Mouse (Mus musculus) heart, embryonic 15.5 days (tissue): ENCODE measurements around the gene Ston2. TPM values are rescaled to one million over a fixed set of nuclear protein-coding genes. Genes with fewer than 3 reads are reported as not detected.

ENCODE experiments used
- ATAC-seq: fragments of 200-750 bp; cut with Nextera tagmentation; replicated peaks from 2 replicates; pipeline ENCODE4 v1.8.0; 2017; ENCODE audit warnings: low read depth, moderate TSS enrichment; ENCODE audit not compliant: insufficient number of reproducible peaks, insufficient read depth, low FRiP score
- H3K27ac ChIP-seq: fragments of 300-500 bp; sonication (generic); 2 replicates; pipeline ENCODE4 v1.5.1; 2015; ENCODE audit warnings: mild to moderate bottlenecking, inconsistent platforms
- H3K27me3 ChIP-seq: fragments of 300-500 bp; sonication (generic); 2 replicates; pipeline ENCODE4 v1.6.1; 2015; ENCODE audit warnings: inconsistent platforms
- H3K36me3 ChIP-seq: fragments of 300-500 bp; sonication (generic); 2 replicates; pipeline ENCODE4 v1.6.1; 2015; ENCODE audit warnings: mild to moderate bottlenecking, inconsistent platforms
- H3K4me1 ChIP-seq: fragments of 300-500 bp; sonication (generic); replicated peaks from 2 replicates; pipeline ENCODE4 v1.6.1; 2015; ENCODE audit warnings: inconsistent platforms
- H3K4me2 ChIP-seq: fragments of 300-500 bp; sonication (generic); 2 replicates; pipeline ENCODE4 v1.6.1; 2015; ENCODE audit warnings: inconsistent platforms, mild to moderate bottlenecking, moderate library complexity
- H3K4me3 ChIP-seq: fragments of 300-500 bp; sonication (generic); 2 replicates; pipeline ENCODE4 v1.5.1; 2015; ENCODE audit warnings: mild to moderate bottlenecking, inconsistent platforms
- H3K9ac ChIP-seq: fragments of 300-500 bp; sonication (generic); 2 replicates; pipeline ENCODE4 v1.6.1; 2015; ENCODE audit warnings: mild to moderate bottlenecking, inconsistent platforms
- H3K9me3 ChIP-seq: fragments of 300-500 bp; sonication (generic); replicated peaks from 2 replicates; pipeline ENCODE4 v1.6.1; 2016; ENCODE audit warnings: inconsistent platforms
- WGBS: fragments of 180-500 bp; shearing (Covaris S2); methylation state at CpG from one replicate; pipeline ENCODE4 v1.1.7; 2015; ENCODE audit warnings: mixed read lengths; 5-methylcytosine and 5-hydroxymethylcytosine counted together
- polyA plus RNA-seq: library from polyadenylated mRNA; unstranded; fragments of >200 nt; fragmentation: Nextera tagmentation; extraction: Ambion mirVana; gene quantifications from 2 replicates; pipeline ENCODE4 v1.2.1, GENCODE M21; 2015

Gene Ston2
- polyA plus RNA-seq, 1 experiment from 2014 or later, result 1.6 TPM

DNA sequence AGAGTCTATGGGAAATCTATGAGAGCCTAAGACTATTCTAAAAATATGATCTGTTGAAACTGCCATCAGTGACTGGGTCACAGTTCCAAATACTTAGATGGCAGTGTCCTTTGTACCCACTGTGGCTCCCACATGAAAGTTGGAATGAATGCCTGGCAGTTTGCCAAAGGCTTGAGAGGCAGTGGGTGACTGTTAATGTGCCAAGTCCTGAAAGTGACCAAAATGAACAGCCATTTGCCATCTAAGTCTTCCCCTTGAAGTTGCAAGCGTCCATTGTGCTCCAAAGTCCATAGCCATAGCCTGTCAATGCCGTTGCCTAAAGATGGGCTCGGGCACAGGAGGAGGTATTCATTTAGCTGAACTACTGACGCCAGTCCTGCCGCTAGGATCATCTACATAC is 178.8 kb downstream of the Ston2 start:
- WGBS, result 86% methylated on average over 5 of the region's 5 CpGs
- Histone ChIP-seq H3K27ac (no peak overlapping the region), H3K9me3 (no peaks in the 10 kb centered on the region), H3K4me1 (peaks cover 4% of the 10 kb centered on the region; the same call in 1 of the 2 replicates), H3K27me3 (no peaks in the 10 kb centered on the region), H3K9ac (no peak overlapping the region), H3K4me2 (no peak overlapping the region), H3K36me3 (no peaks in the 10 kb centered on the region), H3K4me3 (no peak overlapping the region)
- no peak; the same call in 1 of the 2 replicates for ATAC-seq

DNA sequence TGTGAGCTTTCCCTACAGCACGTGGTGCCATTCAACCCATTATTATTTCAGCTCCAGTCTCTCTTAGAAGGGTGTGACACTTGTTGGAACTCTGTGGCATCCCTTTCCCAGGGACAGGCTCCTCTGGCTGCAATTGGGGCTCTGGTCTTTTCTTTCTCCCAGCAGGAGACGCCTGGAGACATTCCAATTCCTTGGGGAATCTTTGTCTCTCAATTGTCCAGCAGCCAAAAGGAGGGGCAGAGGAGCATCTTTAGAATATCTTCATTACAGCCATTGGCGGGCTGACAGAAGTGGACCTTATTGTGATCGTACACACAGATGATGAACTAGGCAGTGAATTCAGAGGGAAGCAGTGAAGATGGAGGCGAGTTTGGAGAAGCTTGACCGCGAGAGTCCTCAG is 180.5 kb downstream of the Ston2 start:
- peaks cover 6% of the 10 kb centered on the region for H3K4me1 ChIP-seq
- H3K4me2 ChIP-seq, result no peak overlapping the region
- no peaks in the 10 kb centered on the region for H3K36me3 ChIP-seq
- no peaks in the 10 kb centered on the region for H3K9me3 ChIP-seq
- no peak overlapping the region for H3K4me3 ChIP-seq
- WGBS, result 71% methylated on average over 7 of the region's 7 CpGs
- no peak overlapping the region for H3K9ac ChIP-seq
- H3K27me3 ChIP-seq, result no peaks in the 10 kb centered on the region
- no peak for ATAC-seq
- no peak overlapping the region for H3K27ac ChIP-seq

- Histone ChIP-seq H3K9ac (no peak overlapping the region), H3K36me3 (no peaks in the 10 kb centered on the region), H3K27ac (no peak overlapping the region), H3K4me3 (no peak overlapping the region), H3K27me3 (no peaks in the 10 kb centered on the region), H3K4me2 (no peak overlapping the region), H3K4me1 (peaks cover 6% of the 10 kb centered on the region), H3K9me3 (no peaks in the 10 kb centered on the region)
- 83% methylated on average over 13 of the region's 13 CpGs for WGBS
- no peak for ATAC-seq
These were observed 181.5 kb downstream of the Ston2 start for GRCm38 (mm10) chr12:91606651-91607050.

DNA sequence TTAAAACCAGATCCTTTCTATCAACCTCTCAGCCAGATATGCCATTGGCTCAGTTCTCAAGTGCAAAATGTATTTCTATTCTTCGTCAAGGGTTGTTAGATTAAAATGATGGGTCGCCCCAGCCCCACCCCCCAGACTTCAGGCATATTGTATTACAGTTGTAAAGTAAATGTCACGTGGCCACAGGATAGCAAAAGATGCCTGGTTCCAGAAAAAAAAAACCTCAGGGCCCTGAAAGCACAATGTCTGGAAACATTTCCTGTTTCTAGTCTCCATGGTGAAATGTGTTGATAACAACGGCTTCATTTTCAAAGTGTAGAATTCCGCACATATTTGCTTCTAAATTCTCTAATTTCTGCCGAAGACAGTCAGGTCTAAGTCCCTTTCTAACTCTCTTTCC is 183.6 kb downstream of the Ston2 start:
- Histone ChIP-seq H3K4me1 (peaks cover 5% of the 10 kb centered on the region), H3K27me3 (no peaks in the 10 kb centered on the region), H3K4me3 (no peak overlapping the region), H3K9me3 (no peaks in the 10 kb centered on the region), H3K27ac (no peak overlapping the region), H3K9ac (no peak overlapping the region), H3K4me2 (0 out of 2 replicates have a peak overlapping the region, but pooled peaks have one; percentile 13), H3K36me3 (no peaks in the 10 kb centered on the region)
- ATAC-seq, result no peak; the same call in 1 of the 2 replicates
- 30% methylated on average over 6 of the region's 6 CpGs for WGBS

GRCm38 (mm10) chr12:91592128-91592527 is 196.1 kb downstream of the Ston2 start:
- H3K4me2 ChIP-seq, result no peak overlapping the region
- H3K4me1 ChIP-seq, result peaks cover 9% of the 10 kb centered on the region
- H3K9ac ChIP-seq, result no peak overlapping the region
- no peaks in the 10 kb centered on the region for H3K9me3 ChIP-seq
- no peak for ATAC-seq
- H3K27ac ChIP-seq, result no peak overlapping the region
- no peak overlapping the region for H3K4me3 ChIP-seq
- H3K36me3 ChIP-seq, result no peaks in the 10 kb centered on the region
- no peaks in the 10 kb centered on the region for H3K27me3 ChIP-seq
- WGBS, result 90% methylated on average over 3 of the region's 3 CpGs

- no peak overlapping the region; the same call in 1 of the 2 replicates for H3K9ac ChIP-seq
- peak overlapping the region; percentile 92; the same call in 1 of the 2 replicates for H3K4me3 ChIP-seq
- no peak for ATAC-seq
- H3K9me3 ChIP-seq, result no peaks in the 10 kb centered on the region
- H3K27me3 ChIP-seq, result no peaks in the 10 kb centered on the region
- peak overlapping the region; percentile 78 for H3K4me2 ChIP-seq
- peaks cover 13% of the 10 kb centered on the region for H3K4me1 ChIP-seq
- peak overlapping the region; percentile 100 for H3K27ac ChIP-seq
- no peaks in the 10 kb centered on the region for H3K36me3 ChIP-seq
- 94% methylated on average over 1 of the region's 1 CpGs for WGBS
These were observed 197.0 kb downstream of the Ston2 start for GRCm38 (mm10) chr12:91591191-91591590.

DNA sequence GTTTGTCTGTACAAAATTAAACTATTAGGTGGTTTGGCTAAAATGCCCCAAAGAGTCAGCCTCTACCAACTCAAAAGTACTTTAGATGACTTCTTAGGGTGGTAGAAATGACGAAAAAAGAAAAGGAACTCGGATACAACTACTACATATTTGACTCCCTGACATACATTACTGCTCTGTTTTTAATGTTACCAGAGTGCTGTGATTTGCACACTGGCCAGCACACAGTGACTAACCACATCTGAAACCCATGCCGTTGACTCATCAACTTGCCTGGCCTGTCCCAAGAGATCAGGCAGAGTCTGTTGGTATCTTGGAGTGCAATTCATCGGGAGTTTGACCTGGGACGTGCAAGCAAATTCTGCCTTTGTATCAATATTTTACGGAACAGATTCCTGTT is 197.5 kb downstream of the Ston2 start:
- peak overlapping the region; percentile 71 for H3K9ac ChIP-seq
- peak overlapping the region; percentile 100 for H3K27ac ChIP-seq
- H3K4me3 ChIP-seq, result peak overlapping the region; percentile 92
- H3K4me2 ChIP-seq, result peak overlapping the region; percentile 78
- no peak for ATAC-seq
- H3K27me3 ChIP-seq, result no peaks in the 10 kb centered on the region
- H3K9me3 ChIP-seq, result no peaks in the 10 kb centered on the region
- WGBS, result 25% methylated on average over 6 of the region's 6 CpGs
- H3K36me3 ChIP-seq, result peaks cover 3% of the 10 kb centered on the region; the same call in 1 of the 2 replicates
- peaks cover 13% of the 10 kb centered on the region for H3K4me1 ChIP-seq

DNA sequence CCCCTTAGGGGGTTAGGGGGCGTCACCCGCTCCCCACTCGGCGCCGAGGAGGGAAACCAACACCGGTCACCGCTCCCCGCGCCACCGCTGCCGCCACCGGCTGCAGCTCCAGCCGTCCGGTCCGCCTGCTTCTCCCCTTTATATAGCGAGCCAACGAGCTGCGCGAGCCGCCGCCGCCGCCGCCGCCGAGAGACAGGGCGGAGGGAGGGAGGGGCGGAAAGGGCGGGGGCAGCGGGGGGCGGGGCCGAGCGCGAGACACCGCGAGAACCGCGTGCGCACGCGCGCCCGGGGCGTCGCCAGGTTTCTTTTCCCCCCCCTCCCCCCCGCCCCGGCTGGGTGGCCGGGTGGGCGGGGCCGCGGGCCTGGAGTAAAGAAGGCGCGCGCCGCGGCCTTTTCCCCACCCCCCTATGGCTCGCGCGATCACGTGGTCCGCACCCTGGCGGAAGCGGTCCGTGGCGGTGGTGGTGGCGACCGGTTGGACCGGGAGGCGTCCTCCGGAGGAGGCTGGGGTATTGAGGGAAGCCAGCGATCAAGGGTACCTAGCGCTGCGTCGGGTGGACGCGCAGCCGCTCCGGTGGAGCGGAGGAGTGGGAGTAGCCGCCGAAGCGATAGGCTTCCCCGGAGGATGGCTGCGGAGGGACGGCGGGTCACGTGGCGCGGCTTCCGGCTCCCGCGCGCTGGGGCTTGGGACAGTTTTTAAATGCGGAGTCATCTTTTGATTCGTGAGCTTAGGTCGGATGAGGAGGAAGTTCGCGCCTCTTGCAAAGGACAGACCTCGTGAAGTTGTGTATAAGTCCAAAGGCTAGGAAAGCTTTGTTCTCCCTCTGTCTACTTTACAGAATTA is 198.1 kb downstream of the Ston2 start, which contains the start of gene Gtf2a1:
TSS of gene Gtf2a1 (minus strand) at position 641 of the 844 bp plus-strand sequence.
- peak; percentile 85 for ATAC-seq
- Histone ChIP-seq H3K4me1 (peaks cover 13% of the 10 kb centered on the region), H3K9ac (peak within 1 kb of the TSS; percentile 99), H3K9me3 (no peaks in the 10 kb centered on the region), H3K27ac (peak within 1 kb of the TSS; percentile 100), H3K4me3 (peak within 1 kb of the TSS; percentile 92), H3K4me2 (peak within 1 kb of the TSS; percentile 78), H3K27me3 (no peaks in the 10 kb centered on the region), H3K36me3 (peaks cover 5% of the 10 kb centered on the region; the same call in 1 of the 2 replicates)
- under 1% methylated on average over 57 of the region's 99 CpGs for WGBS

DNA sequence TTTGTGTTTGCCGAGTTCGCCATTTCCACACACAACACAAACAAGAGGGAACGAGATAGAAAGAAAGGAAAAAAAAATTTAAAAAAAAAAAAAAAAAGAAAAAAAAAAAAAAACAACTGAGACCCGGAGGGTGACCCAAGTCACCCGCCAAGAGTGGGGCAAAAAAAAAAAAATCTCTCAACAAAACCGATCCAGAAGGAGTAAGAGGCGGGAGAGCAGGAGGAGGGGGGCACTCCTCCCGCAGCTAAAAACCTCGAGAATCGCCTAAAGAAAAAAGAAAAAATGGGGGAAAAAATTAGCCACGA is 198.7 kb downstream of the Ston2 start:
- ATAC-seq, result no peak
- Histone ChIP-seq H3K4me1 (peaks cover 13% of the 10 kb centered on the region), H3K9me3 (no peaks in the 10 kb centered on the region), H3K27me3 (no peaks in the 10 kb centered on the region), H3K27ac (peak overlapping the region; percentile 100), H3K4me3 (peak overlapping the region; percentile 92), H3K9ac (peak overlapping the region; percentile 99), H3K36me3 (peaks cover 8% of the 10 kb centered on the region; the same call in 1 of the 2 replicates), H3K4me2 (peak overlapping the region; percentile 77)
- under 1% methylated on average over 11 of the region's 11 CpGs for WGBS

DNA sequence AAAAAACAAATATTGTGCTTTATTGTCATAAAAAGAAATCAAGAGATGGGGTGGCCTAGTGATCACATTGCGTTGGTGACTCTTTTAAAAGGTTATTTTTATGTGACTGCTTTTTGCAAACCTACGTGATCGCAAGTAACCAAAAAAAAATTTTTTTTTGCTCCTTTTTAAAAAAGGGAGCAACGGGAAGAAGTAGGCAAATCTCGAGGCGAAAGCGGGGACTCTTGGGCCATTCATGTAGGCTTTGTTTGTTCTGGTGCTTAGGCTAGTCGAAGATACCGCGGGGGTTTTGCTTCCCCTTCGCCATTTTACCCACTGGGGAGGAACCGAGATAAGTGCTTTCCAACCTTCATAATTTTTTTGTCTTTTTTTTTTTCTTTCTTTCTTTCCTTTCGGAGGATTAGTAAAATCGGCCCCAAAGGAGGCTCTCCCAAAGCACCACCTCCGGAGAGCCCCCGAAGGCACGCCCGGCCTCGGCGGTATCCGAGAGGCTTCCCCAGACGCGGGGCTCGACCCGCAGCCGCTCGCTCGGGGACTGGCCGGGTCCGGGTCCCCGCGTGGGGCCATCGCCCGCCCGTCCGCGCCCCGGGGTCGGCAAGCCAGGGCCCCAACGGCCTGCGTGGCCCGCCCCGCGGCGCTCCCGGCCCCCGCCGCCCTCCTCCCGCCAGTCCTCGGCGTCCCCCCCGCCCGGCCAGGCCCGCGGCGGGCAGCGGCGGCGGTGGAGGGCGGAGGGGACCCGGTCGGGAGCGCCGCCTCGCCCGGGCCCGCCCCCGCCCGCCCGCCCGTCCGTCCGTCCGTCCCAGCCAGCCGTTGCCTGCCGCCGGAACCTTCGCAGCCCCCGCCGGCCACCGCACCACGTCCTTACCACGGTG is 199.3 kb downstream of the Ston2 start:
- under 1% methylated on average over 54 of the region's 83 CpGs for WGBS
- ATAC-seq, result peak; percentile 13
- peak overlapping the region; percentile 77 for H3K4me2 ChIP-seq
- H3K36me3 ChIP-seq, result peaks cover 8% of the 10 kb centered on the region; the same call in 1 of the 2 replicates
- H3K27ac ChIP-seq, result peak overlapping the region; percentile 100
- peak overlapping the region; percentile 99 for H3K9ac ChIP-seq
- peak overlapping the region; percentile 92 for H3K4me3 ChIP-seq
- no peaks in the 10 kb centered on the region for H3K9me3 ChIP-seq
- no peaks in the 10 kb centered on the region for H3K27me3 ChIP-seq
- peaks cover 13% of the 10 kb centered on the region for H3K4me1 ChIP-seq

DNA sequence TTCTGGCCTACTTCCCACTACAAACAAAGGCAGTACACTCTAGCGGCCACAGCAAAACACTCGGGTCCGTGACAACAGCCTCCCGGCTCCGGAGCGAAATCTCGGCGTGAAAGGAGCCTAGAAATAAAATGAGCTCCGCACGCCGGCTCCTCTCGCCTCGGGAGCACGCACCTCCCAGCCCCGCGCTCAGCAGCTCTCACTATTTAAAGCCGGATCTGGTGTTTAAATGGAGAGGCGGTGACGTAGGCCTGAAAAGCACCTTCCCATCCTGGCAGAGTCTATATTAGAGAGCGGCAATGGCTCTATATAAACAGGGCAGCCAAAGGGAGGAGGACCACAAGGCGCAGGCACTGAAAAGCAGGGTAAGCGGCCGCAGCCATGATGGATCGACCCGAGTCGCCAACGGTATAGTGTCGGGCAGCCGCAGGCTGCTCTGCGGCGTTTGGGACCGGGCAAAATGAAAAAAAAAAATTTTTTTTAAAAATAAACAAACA is 200.0 kb downstream of the Ston2 start:
- H3K27me3 ChIP-seq, result no peaks in the 10 kb centered on the region
- H3K4me3 ChIP-seq, result peak overlapping the region; percentile 92
- H3K36me3 ChIP-seq, result peaks cover 8% of the 10 kb centered on the region; the same call in 1 of the 2 replicates
- H3K9ac ChIP-seq, result peak overlapping the region; percentile 99
- WGBS, result under 1% methylated on average over 32 of the region's 32 CpGs
- peak overlapping the region; percentile 100 for H3K27ac ChIP-seq
- H3K4me2 ChIP-seq, result peak overlapping the region; percentile 77
- H3K9me3 ChIP-seq, result no peaks in the 10 kb centered on the region
- H3K4me1 ChIP-seq, result peaks cover 16% of the 10 kb centered on the region
- peak; percentile 83 for ATAC-seq
